Mouse (Mus musculus) MEL (cell line): ENCODE data around the gene Gm20388. TPM values are rescaled to one million over a fixed set of nuclear protein-coding genes. Genes with fewer than 3 reads are reported as not detected.

Experiments used
- DNase-seq: peaks from one replicate; pipeline ENCODE4 v3.0.0; 2011; ENCODE audit warnings: low read depth, low spot score
- H3K27ac ChIP-seq: 2 replicates; pipeline ENCODE4 v1.5.1; 2012; ENCODE audit warnings: low read depth, mild to moderate bottlenecking, control low read depth, low read length, moderate library complexity; ENCODE audit not compliant: control insufficient read depth
- H3K27me3 ChIP-seq, 2 experiments: fragments of 150-350 bp in 1 of 2; sonication (generic) in 1 of 2; 2 replicates each; pipeline ENCODE4 v1.6.1; 2012; ENCODE audit warnings: low read length in 2 of 2, mild to moderate bottlenecking in 2 of 2, improper control_type of control experiment in 1 of 2, moderate library complexity in 1 of 2; ENCODE audit not compliant: insufficient read depth in 2 of 2, control insufficient read depth in 1 of 2
- H3K36me3 ChIP-seq, 2 experiments: 2 replicates each; pipeline ENCODE4 v1.6.1; 2012 to 2014; ENCODE audit warnings: low read length in 2 of 2, improper control_type of control experiment in 1 of 2, inconsistent platforms in 1 of 2, mild to moderate bottlenecking in 1 of 2; ENCODE audit not compliant: insufficient read depth in 2 of 2, control insufficient read depth in 1 of 2
- H3K4me1 ChIP-seq, 2 experiments: fragments of 150-350 bp in 1 of 2; sonication (generic) in 1 of 2; 2 replicates each; pipeline ENCODE4 v1.6.1; 2012; ENCODE audit warnings: low read length in 2 of 2, improper control_type of control experiment in 1 of 2, mild to moderate bottlenecking in 1 of 2; ENCODE audit not compliant: insufficient read depth in 2 of 2, control insufficient read depth in 1 of 2
- H3K4me3 ChIP-seq, 2 experiments: fragments of 150-350 bp in 1 of 2; sonication (generic) in 1 of 2; 2 replicates each; pipeline ENCODE4 v1.5.1; 2012; ENCODE audit warnings: low read depth in 2 of 2, low read length in 2 of 2, mild to moderate bottlenecking in 2 of 2, moderate library complexity in 2 of 2, control low read depth in 1 of 2, improper control_type of control experiment in 1 of 2; ENCODE audit not compliant: control insufficient read depth in 1 of 2, insufficient read depth in 1 of 2
- H3K79me2 ChIP-seq: 2 replicates; pipeline ENCODE4 v1.6.1; 2012; ENCODE audit warnings: mild to moderate bottlenecking, low read length, moderate library complexity; ENCODE audit not compliant: control insufficient read depth, poor library complexity, insufficient read depth
- H3K9ac ChIP-seq: 2 replicates; pipeline ENCODE4 v1.6.1; 2012; ENCODE audit warnings: low read depth, mild to moderate bottlenecking, control low read depth, low read length, moderate library complexity; ENCODE audit not compliant: control insufficient read depth, poor library complexity, severe bottlenecking
- H3K9me3 ChIP-seq: fragments of 150-350 bp; sonication (generic); replicated peaks from 2 replicates; pipeline ENCODE4 v1.6.1; 2012; ENCODE audit warnings: mild to moderate bottlenecking, low read length, improper control_type of control experiment, moderate library complexity; ENCODE audit not compliant: insufficient read depth
- BHLHE40 ChIP-seq: IDR thresholded peaks from 2 replicates; pipeline ENCODE4 v1.6.1; 2012; ENCODE audit warnings: low read depth, mild to moderate bottlenecking, inconsistent platforms, low read length, improper control_type of control experiment, borderline replicate concordance
- ELF1 ChIP-seq: IDR thresholded peaks from 2 replicates; pipeline ENCODE4 v1.6.1; 2014; ENCODE audit warnings: low read depth, mild to moderate bottlenecking, inconsistent platforms, low read length, improper control_type of control experiment, moderate library complexity
- EP300 ChIP-seq, 2 experiments: IDR thresholded peaks; 2 replicates each; pipeline ENCODE4 v1.6.1; 2011; ENCODE audit warnings: improper control_type of control experiment in 2 of 2, low read length in 2 of 2, low read depth in 1 of 2, mild to moderate bottlenecking in 1 of 2
- GABPA ChIP-seq: IDR thresholded peaks from 2 replicates; pipeline ENCODE4 v1.6.1; 2012; ENCODE audit warnings: low read depth, mild to moderate bottlenecking, inconsistent platforms, low read length, improper control_type of control experiment, moderate library complexity
- HCFC1 ChIP-seq: IDR thresholded peaks from 2 replicates; pipeline ENCODE4 v1.6.1; 2012; ENCODE audit warnings: low read depth, mild to moderate bottlenecking, inconsistent platforms, low read length, improper control_type of control experiment, moderate library complexity
- KAT2A ChIP-seq: conservative IDR thresholded peaks from 2 replicates; pipeline ENCODE4 v1.6.1; 2012; ENCODE audit warnings: low read depth, low read length, improper control_type of control experiment, inconsistent platforms
- MAFK ChIP-seq: IDR thresholded peaks from 2 replicates; pipeline ENCODE4 v1.6.1; 2011; ENCODE audit warnings: low read depth, mild to moderate bottlenecking, low read length, improper control_type of control experiment, borderline replicate concordance
- MAZ ChIP-seq: IDR thresholded peaks from 2 replicates; pipeline ENCODE4 v1.6.1; 2012; ENCODE audit warnings: low read depth, mild to moderate bottlenecking, inconsistent platforms, low read length, improper control_type of control experiment
- NRF1 ChIP-seq: IDR thresholded peaks from 2 replicates; pipeline ENCODE4 v1.6.1; 2014; ENCODE audit warnings: low read depth, mild to moderate bottlenecking, inconsistent platforms, low read length, improper control_type of control experiment, moderate library complexity; ENCODE audit not compliant: poor library complexity, insufficient read depth, severe bottlenecking
- POLR2A ChIP-seq, 2 experiments: IDR thresholded peaks; 2 replicates each; pipeline ENCODE4 v1.6.1; 2011 to 2012; ENCODE audit warnings: low read length in 2 of 2, mild to moderate bottlenecking in 2 of 2, control low read depth in 1 of 2, improper control_type of control experiment in 1 of 2, low read depth in 1 of 2, moderate library complexity in 1 of 2; ENCODE audit not compliant: control insufficient read depth in 1 of 2, insufficient read depth in 1 of 2, poor library complexity in 1 of 2
- POLR2AphosphoS2 ChIP-seq: IDR thresholded peaks from 2 replicates; pipeline ENCODE4 v1.6.1; 2011; ENCODE audit warnings: low read length, improper control_type of control experiment
- RCOR1 ChIP-seq: IDR thresholded peaks from 2 replicates; pipeline ENCODE4 v1.6.1; 2012; ENCODE audit warnings: low read depth, mild to moderate bottlenecking, inconsistent platforms, low read length, improper control_type of control experiment
- SMC3 ChIP-seq: IDR thresholded peaks from 2 replicates; pipeline ENCODE4 v1.6.1; 2011; ENCODE audit warnings: low read depth, low read length, improper control_type of control experiment
- UBTF ChIP-seq: IDR thresholded peaks from 2 replicates; pipeline ENCODE4 v1.6.1; 2012; ENCODE audit warnings: low read depth, mild to moderate bottlenecking, inconsistent platforms, low read length, improper control_type of control experiment, moderate library complexity, borderline replicate concordance; ENCODE audit not compliant: insufficient read depth
- ZC3H11A ChIP-seq: IDR thresholded peaks from 2 replicates; pipeline ENCODE4 v1.6.1; 2012; ENCODE audit warnings: low read depth, mild to moderate bottlenecking, inconsistent platforms, low read length, improper control_type of control experiment
- ZNF384 ChIP-seq: IDR thresholded peaks from 2 replicates; pipeline ENCODE4 v1.6.1; 2012; ENCODE audit warnings: low read depth, mild to moderate bottlenecking, inconsistent platforms, low read length, improper control_type of control experiment
- polyA plus RNA-seq, 2 experiments: library from polyadenylated mRNA; stranded (reverse) in 1 of 2; unstranded in 1 of 2; fragments of >175 nt in 1 of 2; fragments of >200 nt in 1 of 2; gene quantifications; 2 replicates each; pipeline versions ENCODE4 v1.2.1 to v1.2.4; 2012; ENCODE audit warnings: low replicate concordance in 2 of 2, low read depth in 1 of 2; ENCODE audit not compliant: insufficient read length in 2 of 2, insufficient read depth in 1 of 2, missing spikeins in 1 of 2
- total RNA-seq: library from RNA; depleted of rRNA; stranded (reverse); fragments of 300-350 nt; gene quantifications from 2 replicates; pipeline ENCODE4 v1.2.3, GENCODE M21; 2012

Gm20388 gene
- total and polyA plus RNA-seq, 3 experiments, result 11.1 to 17.8 TPM; not detected in 1

DNA sequence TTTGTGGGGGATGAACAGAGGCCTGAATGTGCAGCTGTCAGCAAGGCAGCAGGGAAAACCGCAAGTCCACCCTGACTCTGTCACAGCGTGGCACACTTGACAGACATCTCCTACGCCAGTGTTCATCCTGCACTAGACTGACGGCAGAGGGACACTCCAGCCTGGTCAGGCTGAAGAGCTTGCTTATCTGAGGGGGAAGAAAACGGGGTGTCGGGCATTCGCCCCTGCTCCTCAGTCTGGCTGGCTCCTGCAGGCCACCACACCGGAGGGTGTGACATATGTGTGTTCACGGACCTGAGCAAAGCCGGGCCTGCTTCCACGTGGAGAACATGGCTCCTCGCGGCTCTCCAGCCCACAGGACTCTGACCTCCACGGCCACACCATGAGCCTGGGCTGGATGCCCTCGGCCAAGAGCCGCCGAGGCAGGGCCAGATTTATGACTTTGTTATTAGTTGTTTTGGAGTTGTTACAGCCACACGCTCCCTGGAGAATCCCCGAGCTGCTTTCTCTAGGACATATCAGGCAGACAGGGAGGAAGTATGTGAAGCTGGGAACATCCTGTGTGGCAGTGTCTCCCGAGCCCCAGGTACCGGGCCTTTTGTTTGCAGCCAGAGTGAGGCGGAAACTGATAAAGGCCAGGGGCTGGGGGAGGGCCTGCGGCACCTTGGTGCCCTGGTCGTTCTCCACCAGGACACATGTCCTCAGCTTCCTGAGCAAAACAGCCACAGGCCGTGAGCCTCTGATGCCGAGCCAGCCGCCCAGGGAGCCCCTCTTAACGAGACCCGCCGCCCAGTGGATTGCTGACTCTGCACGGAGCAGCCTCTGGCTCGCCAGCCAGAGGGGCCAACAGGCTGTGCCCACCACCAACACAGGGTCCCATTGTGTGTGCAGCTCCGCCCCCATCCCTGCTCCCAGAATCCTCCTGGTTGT, 1424.1 kb downstream of the Gm20388 start:
- Histone ChIP-seq H3K36me3 (no peaks in the 10 kb centered on the region), H3K9ac (no peak overlapping the region), H3K27me3 (no peaks in the 10 kb centered on the region), H3K4me1 (no peaks in the 10 kb centered on the region), H3K79me2 (no peaks in the 10 kb centered on the region), H3K27ac (no peak overlapping the region), H3K9me3 (no peaks in the 10 kb centered on the region), H3K4me3 (no peak overlapping the region)
- DNase-seq, result no peak
- TF ChIP-seq ELF1 (no peak), NRF1 (no peak), POLR2AphosphoS2 (no peak), MAFK (no peak), GABPA (no peak), MAZ (no peak), RCOR1 (no peak), POLR2A (IDR thresholded peaks at IDR 0.05; ENCODE audit: control insufficient read depth in 1 of 2, insufficient read depth in 1 of 2, low read depth in 1 of 2, low read length in 2 of 2, poor library complexity in 1 of 2) (no peak), ZC3H11A (no peak), ZNF384 (no peak), UBTF (no peak), HCFC1 (no peak), SMC3 (no peak), KAT2A (no peak), EP300 (IDR thresholded peaks at IDR 0.05; ENCODE audit: low read depth in 1 of 2, low read length in 2 of 2) (no peak), BHLHE40 (no peak)

GRCm38 (mm10) chr8:121335684-121336083, 1425.0 kb downstream of the Gm20388 start:
- Histone ChIP-seq H3K4me1 (no peaks in the 10 kb centered on the region), H3K27ac (no peak overlapping the region), H3K79me2 (no peaks in the 10 kb centered on the region), H3K9ac (no peak overlapping the region), H3K4me3 (no peak overlapping the region), H3K9me3 (no peaks in the 10 kb centered on the region), H3K27me3 (no peaks in the 10 kb centered on the region), H3K36me3 (no peaks in the 10 kb centered on the region)
- DNase-seq, result no peak
- no peak for TF ChIP-seq RCOR1
